Mouse (Mus musculus) frontal cortex, postnatal 36 days (tissue): ENCODE measurements around the gene Ms4a10.

Experiments
- DNase-seq, 2 experiments: peaks; one replicate each; pipeline ENCODE4 v3.0.0; 2022; ENCODE audit warnings: low spot score in 2 of 2

Gene Ms4a10

GRCm38 (mm10) chr19:10959085-10959977 is 15.1 kb downstream of the Ms4a10 start:
- peak in 1 of 2 experiments; percentile 64 for DNase-seq

GRCm38 (mm10) chr19:10952021-10952939 is 22.2 kb downstream of the Ms4a10 start:
- DNase-seq: peak; percentile 34 to 51

GRCm38 (mm10) chr19:10949558-10949957 is 24.9 kb downstream of the Ms4a10 start:
- no peak for DNase-seq

GRCm38 (mm10) chr19:10949112-10949511 is 25.4 kb downstream of the Ms4a10 start, which contains the start of gene Ccdc86:
Ccdc86 (minus strand) TSS chr19:10949266.
- DNase-seq: peak; percentile 97 to 98

GRCm38 (mm10) chr19:10948416-10948815 is 26.1 kb downstream of the Ms4a10 start:
- no peak for DNase-seq

GRCm38 (mm10) chr19:10947219-10947618 is 27.3 kb downstream of the Ms4a10 start:
- no peak for DNase-seq

- no peak for DNase-seq
Observed at GRCm38 (mm10) chr19:10946506-10946905, 28.0 kb downstream of the Ms4a10 start.

- no peak for DNase-seq
Observed at GRCm38 (mm10) chr19:10943955-10944354, 30.5 kb downstream of the Ms4a10 start.

GRCm38 (mm10) chr19:10940801-10941457 is 33.5 kb downstream of the Ms4a10 start:
- peak in 1 of 2 experiments; percentile 15 for DNase-seq

- DNase-seq: peak; percentile 46 to 78
Observed at GRCm38 (mm10) chr19:10940097-10940800, 34.2 kb downstream of the Ms4a10 start.

- DNase-seq: no peak
Observed at GRCm38 (mm10) chr19:10938771-10939170, 35.7 kb downstream of the Ms4a10 start.

GRCm38 (mm10) chr19:10937110-10937563 is 37.3 kb downstream of the Ms4a10 start, which contains the start of gene Ptgdr2:
Ptgdr2 (plus strand) TSS chr19:10937160.
- DNase-seq: no peak

- DNase-seq: no peak
Observed at GRCm38 (mm10) chr19:10936077-10936476, 38.4 kb downstream of the Ms4a10 start.

GRCm38 (mm10) chr19:10935029-10935428 is 39.4 kb downstream of the Ms4a10 start:
- peak in 1 of 2 experiments; percentile 10 for DNase-seq

- DNase-seq: no peak
Observed at GRCm38 (mm10) chr19:10930641-10931040, 43.8 kb downstream of the Ms4a10 start.

GRCm38 (mm10) chr19:10926666-10927065 is 47.8 kb downstream of the Ms4a10 start:
- no peak for DNase-seq

GRCm38 (mm10) chr19:10926123-10926621 is 48.3 kb downstream of the Ms4a10 start:
- no peak for DNase-seq

- DNase-seq: no peak
Observed at GRCm38 (mm10) chr19:10924220-10924619, 50.2 kb downstream of the Ms4a10 start.

GRCm38 (mm10) chr19:10921058-10921457 is 53.4 kb downstream of the Ms4a10 start:
- DNase-seq: no peak

- no peak for DNase-seq
Observed at GRCm38 (mm10) chr19:10920532-10920931, 53.9 kb downstream of the Ms4a10 start, which contains the start of gene Zp1. Zp1 (minus strand) TSS chr19:10920632.
